Mouse (Mus musculus) urinary bladder, postnatal 10 days (tissue): ENCODE results near the gene Gtf2f2.

Source experiments
- DNase-seq: peaks from one replicate; pipeline ENCODE4 v3.0.0; 2022; ENCODE audit warnings: low spot score

The Gtf2f2 gene

DNA sequence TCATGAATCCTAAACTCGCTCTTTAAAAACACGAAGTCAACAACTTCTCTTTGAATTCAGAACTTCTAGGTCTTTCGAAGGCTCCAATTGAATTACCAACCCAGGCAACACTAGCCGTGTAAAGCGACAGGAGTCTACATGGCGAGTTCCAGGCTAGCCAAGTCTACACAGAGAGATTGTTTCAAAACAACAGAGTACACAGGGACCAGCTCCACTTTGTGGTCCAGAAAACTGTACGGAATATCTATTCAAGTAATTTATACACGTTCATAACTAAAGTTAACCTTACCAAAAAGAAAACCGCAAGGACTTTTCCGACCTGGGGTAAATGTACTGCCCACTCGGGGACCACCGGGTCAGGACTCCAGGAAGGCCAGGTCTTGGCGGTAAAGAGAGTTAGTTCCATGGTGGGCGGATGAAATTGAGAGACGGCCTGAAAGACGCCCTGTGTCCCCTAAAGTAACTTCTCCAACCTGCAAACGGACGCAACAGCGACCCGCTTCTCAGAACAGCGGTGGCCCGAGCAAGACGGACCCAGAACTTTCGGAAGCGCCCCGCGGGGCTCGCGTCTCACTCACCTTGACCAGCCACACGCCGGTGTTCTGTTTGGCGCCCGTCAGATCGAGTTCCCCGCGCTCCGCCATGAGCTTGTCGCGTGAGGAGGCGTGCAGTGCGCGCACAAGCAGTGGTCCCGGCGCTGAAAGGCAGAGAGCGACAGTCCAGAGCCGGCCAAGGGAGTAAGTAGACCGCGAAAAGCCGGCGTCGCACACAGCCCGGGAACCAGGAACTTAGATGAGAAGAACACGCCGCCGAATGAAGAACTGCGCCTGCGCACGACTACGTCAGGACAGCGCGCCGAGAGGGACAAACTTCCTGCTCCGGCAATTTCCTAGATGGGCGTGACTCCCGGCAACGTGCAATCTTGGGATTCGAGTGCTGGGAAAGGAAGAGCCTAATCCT lies at the start of gene Gtf2f2:
TSS of gene Gtf2f2 (minus strand) at position 764 of the 960 bp plus-strand sequence.
- peak; percentile 87 for DNase-seq

DNA sequence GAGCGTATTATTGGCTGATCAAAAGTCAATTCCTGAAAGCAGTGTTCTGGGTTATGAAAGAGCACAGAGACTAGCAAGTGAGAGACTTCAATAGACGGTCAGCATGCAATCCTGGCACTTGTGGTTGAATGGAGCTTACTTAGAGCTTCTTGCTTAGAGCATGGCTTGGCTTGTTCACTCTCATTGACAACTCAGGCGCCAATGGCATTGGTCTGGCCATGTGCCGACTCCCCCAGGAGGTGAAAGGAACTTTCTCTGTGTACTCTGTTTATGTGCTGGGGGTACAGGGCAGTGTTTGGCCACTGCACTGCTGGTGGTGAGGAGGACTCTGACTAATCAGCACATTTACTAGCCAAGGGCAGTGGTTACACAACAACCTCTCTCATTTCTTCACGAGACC lies 48.8 kb upstream of the Gtf2f2 start:
- no peak for DNase-seq

- DNase-seq = no peak
Measured at GRCm38 (mm10) chr14:76053726-76054125, 43.1 kb upstream of the Gtf2f2 start.

GRCm38 (mm10) chr14:76051966-76052365 lies 41.3 kb upstream of the Gtf2f2 start:
- DNase-seq = no peak

DNA sequence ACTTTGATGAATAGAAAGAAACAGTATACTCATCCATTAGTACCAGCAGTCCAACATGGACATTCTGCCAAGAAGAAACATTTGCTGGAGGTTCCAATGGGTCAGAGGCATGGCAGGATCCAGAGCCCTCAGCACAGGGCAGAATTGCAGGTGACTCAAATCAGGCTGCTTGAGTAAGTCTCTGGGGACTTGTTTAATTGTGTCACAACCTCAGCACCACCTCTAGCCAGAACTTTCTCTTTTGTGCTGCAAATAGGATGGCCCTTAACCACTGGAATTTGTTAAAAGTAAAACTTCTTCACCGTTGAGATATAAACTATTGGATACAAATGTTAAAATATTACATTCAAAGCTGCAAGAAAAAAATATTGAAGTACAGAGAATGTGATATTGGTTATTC lies 35.1 kb upstream of the Gtf2f2 start:
- no peak for DNase-seq

DNA sequence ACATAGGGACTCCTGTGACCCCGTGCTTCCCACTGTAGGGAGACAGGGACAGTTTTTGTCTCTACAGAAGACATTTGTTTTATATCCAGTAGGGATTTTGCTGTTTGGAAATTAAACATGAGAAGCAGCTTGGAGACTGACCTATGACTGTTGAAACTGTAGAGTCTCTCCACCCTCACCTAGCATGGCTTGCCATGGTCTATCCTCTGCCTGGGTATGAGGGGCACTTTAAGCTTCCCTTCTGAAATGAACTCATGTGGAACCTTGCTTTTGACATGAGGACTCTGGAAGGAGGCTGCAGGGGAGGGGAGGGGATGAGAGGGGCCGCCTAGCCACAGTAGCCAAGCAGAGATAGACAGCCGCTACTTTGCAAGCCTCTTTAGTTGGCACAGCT lies 33.5 kb upstream of the Gtf2f2 start:
- no peak for DNase-seq

DNA sequence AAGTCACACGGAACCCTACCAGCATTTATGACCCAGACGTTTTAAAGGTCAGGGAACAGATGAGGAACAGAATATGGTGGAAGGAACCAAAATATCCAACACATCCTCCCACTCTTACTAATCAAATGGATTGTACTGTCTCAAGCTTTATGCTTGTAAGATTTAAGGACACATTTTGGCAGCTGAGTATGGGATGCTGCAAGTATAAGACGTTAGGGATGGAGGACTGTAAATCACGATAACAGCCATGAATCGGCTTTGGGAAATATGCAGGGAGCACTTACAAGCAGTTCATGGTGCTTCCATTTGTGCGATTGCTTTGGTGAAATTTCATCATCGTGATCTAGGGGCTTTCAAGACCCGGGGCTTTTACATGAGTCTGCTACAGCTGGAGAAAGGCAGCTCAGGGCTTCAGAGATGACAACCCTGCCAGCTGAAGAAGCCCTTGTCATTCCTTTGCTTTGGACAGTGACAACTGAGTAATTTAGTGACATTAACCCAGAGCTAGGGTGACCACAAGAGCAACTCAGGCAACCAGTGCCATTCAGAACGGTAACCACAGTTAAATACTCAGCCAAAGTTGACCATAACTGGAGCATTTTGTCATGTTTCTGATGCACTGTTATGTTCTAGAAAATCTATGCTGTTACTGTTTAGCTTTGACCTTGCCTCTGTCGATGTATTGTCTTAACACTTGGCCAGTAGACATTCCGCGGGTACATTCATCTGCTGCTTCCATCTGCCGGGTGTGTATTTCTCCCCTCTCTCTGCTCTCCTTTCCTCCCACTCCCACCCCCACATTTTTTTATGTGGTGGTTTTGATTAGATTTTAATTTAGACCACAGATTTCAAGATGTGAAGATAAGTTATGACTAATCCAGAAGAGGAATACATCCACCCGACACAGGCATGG lies 32.8 kb upstream of the Gtf2f2 start:
- DNase-seq = no peak

GRCm38 (mm10) chr14:76033221-76033637 lies 22.6 kb upstream of the Gtf2f2 start:
- no peak for DNase-seq

DNA sequence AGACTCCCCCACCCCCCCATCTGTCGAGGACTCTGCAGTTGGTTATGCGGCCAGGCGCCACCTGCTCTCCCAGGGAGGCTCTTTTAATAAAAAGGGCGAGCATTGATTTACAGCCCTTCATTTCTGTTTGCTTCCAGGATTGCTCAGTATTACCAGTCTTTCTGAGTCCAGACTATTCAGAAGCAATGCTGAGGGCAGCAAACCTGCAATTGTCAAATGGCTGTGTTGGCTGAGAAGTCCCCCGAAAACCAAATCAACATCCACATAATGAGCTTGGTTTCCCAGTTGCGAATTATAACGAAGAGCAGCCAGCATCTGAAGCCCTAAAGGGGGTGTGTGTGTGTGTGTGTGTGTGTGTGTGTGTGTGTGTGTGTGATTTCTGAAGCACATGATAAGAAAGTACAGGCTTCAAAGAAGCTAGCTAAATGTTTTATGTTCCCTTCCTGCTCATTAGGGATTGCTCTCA lies 22.0 kb upstream of the Gtf2f2 start:
- no peak for DNase-seq

- DNase-seq = no peak
Measured at GRCm38 (mm10) chr14:76031117-76031842, 20.6 kb upstream of the Gtf2f2 start.

- no peak for DNase-seq
Measured at GRCm38 (mm10) chr14:76024641-76025040, 14.0 kb upstream of the Gtf2f2 start.

GRCm38 (mm10) chr14:76020927-76021719 lies 10.5 kb upstream of the Gtf2f2 start:
- no peak for DNase-seq

GRCm38 (mm10) chr14:76020259-76020785 lies 9.7 kb upstream of the Gtf2f2 start:
- DNase-seq = no peak

DNA sequence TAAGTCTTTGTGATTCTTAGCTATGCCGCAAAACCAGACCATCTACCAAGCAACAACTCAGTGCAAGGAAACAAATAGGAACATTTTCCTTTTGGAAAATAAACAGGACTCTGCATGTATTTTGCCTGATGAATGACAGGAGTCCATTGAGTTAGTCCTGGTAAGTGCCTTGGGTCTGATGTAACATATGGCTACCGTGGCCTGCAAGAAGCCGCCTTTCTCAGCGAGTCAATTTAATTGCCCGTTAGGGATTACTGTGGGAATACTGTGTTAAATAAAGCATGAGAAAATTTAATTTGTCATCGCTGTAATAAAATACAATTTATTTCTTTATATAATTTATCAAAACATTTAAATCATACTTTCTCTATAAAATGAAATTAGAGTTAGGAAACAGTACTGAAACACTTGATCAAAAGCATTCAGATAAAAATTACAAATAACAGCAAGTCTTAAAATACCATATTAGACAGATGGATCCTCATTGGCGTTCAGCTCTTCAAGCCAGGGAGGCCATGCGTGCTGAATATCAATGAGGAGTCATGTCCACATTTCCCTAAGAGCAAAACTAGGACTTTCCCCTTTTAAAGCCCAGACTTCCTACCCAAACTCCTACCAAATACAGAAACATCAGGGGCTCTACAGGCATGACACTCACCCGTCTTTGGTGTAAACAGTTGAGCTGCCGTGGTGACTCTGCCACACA lies 7.3 kb upstream of the Gtf2f2 start:
- no peak for DNase-seq

DNA sequence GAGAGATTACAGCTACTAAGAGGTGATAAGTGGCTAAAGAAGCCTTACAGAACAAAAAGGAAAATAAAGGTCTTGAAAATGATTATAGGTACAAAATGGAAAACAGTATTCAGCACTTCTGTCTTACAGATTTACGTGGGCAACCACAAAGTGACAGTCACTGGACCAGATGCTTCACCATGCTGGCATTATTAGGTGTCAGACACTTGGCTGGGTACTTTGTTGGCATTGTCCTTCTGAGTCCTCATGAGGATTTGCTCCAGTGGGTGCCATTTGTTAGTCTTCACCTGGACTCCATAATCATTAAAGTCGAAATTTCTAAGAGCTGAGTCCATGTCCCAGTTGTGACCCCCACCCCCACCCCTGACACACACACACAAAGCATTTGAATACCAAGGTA lies 3.7 kb upstream of the Gtf2f2 start:
- no peak for DNase-seq

DNA sequence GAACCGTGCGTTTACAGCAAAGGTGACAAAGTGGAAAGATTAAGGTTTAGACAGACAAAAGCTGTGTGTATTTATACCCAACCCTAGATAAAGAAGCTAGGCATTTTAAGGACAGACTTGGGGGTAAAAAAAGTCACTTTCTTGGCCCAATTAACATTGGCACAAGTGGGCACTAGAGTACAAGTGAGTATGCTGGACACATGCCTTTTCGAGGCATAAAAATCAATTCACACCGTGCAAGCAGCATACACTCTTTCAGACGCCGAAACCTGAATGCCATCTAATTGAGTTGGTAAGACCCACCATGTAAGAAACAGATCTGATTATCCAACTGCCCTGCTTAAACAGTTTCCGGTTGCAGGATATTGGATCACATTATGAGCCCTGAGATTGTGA lies 395 bp upstream of the Gtf2f2 start:
- DNase-seq = no peak

GRCm38 (mm10) chr14:76009185-76009584 lies 1.5 kb downstream of the Gtf2f2 start:
- DNase-seq = no peak

DNA sequence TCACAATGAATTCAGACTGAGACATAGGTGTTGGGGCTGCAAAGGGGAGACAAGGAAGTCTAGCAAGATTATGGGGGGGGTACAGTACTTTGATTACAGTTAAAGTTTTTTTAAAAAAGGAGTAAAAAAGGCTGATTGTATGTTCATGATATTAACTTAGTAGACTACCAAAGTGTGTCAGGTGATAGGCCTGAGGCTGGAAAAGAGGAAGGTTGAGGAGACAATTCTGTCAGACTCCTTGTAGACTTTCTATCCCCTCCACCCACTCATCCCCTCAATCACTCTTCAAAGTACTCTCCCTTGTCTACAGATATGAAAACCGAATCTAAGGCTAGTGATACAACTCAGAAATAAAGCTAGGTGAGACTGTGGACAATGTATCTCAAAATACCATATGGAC lies 2.5 kb downstream of the Gtf2f2 start:
- DNase-seq = no peak

DNA sequence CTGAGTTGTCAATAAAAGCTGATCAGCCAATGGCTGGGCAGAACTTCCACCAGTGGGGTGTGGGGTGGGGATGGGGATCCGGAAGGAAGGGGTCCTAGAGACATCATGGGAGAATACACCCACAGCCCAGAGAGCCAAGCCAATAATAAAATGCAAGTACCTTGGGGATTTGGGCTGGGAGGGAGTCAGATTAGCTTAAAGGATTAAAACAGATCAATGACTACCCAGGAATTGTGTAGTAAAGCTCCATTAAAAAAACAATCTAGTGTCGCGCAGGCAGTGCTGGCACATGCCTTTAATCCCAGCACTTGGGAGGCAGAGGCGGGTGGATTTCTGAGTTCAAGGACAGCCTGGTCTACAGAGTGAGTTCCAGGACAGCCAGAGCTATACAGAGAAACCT lies 5.7 kb downstream of the Gtf2f2 start:
- no peak for DNase-seq

GRCm38 (mm10) chr14:76001781-76002180 lies 8.9 kb downstream of the Gtf2f2 start:
- no peak for DNase-seq
